ENCODE assay signal across 10 mouse cellular contexts in genomic region chr2:84037304-84037703, GRCm38 (mm10). TPM values are rescaled to one million over a fixed set of nuclear protein-coding genes. Genes with fewer than 3 reads are reported as not detected.
DNase-seq lines count a peak whose midpoint lies in the region; ATAC-seq and TF ChIP-seq lines count a peak whose summit lies in the region.
"Had no signal": no experiment of that assay in that cellular context is flagged by ENCODE, and none has a peak within 500 bp of the region (broad histone marks: within the 10 kb centered on the region; RNA-seq: fewer than 3 reads in every experiment).

No protein-coding gene starts in this region.

- 33% methylated on average over 4 of the region's 4 CpGs for whole genome bisulfite sequencing in forebrain, postnatal 0 days
- 30% methylated on average over 4 of the region's 4 CpGs for WGBS in forebrain, embryonic 16.5 days
- 23% methylated on average over 4 of the region's 4 CpGs for WGBS in limb, embryonic 14.5 days
- 28% methylated on average over 4 of the region's 4 CpGs for WGBS in limb, embryonic 10.5 days

- no peaks in the 10 kb centered on the region for H3K4me1 ChIP-seq in forebrain, postnatal 0 days (ENCODE audit: insufficient read depth)
- H3K4me1 ChIP-seq in forebrain, embryonic 16.5 days (replicated peaks; ENCODE audit: control insufficient read depth, insufficient read depth, low read length) = no peaks in the 10 kb centered on the region
- no peaks in the 10 kb centered on the region for H3K4me1 ChIP-seq in limb, embryonic 14.5 days (ENCODE audit: control insufficient read depth, insufficient read depth, low read length)
- no peaks in the 10 kb centered on the region for H3K4me1 ChIP-seq in limb, embryonic 10.5 days
- H3K4me1 ChIP-seq: liver, embryonic 15.5 days had no signal

- no peak for TF ChIP-seq POLR2A in limb, embryonic 14.5 days (IDR thresholded peaks at IDR 0.05; ENCODE audit: borderline replicate concordance, extremely low read depth, insufficient read depth, insufficient read length)

- H3K27ac ChIP-seq in forebrain, postnatal 0 days (ENCODE audit: low read depth, low read length) = no peak overlapping the region
- no peak overlapping the region for H3K27ac ChIP-seq in forebrain, embryonic 16.5 days (ENCODE audit: low read length)
- no peak overlapping the region for H3K27ac ChIP-seq in limb, embryonic 14.5 days (replicated peaks; ENCODE audit: low read depth, low read length)
- H3K27ac ChIP-seq in limb, embryonic 10.5 days = no peak overlapping the region
- H3K27ac ChIP-seq: liver, embryonic 15.5 days had no signal

- H3K9ac ChIP-seq in forebrain, postnatal 0 days = no peak overlapping the region
- H3K9ac ChIP-seq in forebrain, embryonic 16.5 days (replicated peaks; ENCODE audit: low read depth, low read length) = no peak overlapping the region
- H3K9ac ChIP-seq in limb, embryonic 14.5 days (ENCODE audit: low read depth, low read length, severe bottlenecking) = no peak overlapping the region
- H3K9ac ChIP-seq: liver, embryonic 15.5 days had no signal

- no peaks in the 10 kb centered on the region for H3K9me3 ChIP-seq in forebrain, postnatal 0 days (ENCODE audit: low read length)
- no peaks in the 10 kb centered on the region for H3K9me3 ChIP-seq in forebrain, embryonic 16.5 days (ENCODE audit: control insufficient read depth, low read length)
- no peaks in the 10 kb centered on the region for H3K9me3 ChIP-seq in limb, embryonic 14.5 days (ENCODE audit: control insufficient read depth, low read length)
- no peaks in the 10 kb centered on the region for H3K9me3 ChIP-seq in limb, embryonic 10.5 days (replicated peaks)
- H3K9me3 ChIP-seq: liver, embryonic 15.5 days had no signal

- no peaks in the 10 kb centered on the region for H3K36me3 ChIP-seq in forebrain, postnatal 0 days (ENCODE audit: insufficient read depth)
- no peaks in the 10 kb centered on the region for H3K36me3 ChIP-seq in forebrain, embryonic 16.5 days (ENCODE audit: control insufficient read depth, insufficient read depth)
- H3K36me3 ChIP-seq in limb, embryonic 14.5 days (ENCODE audit: control insufficient read depth, insufficient read depth, low read length) = no peaks in the 10 kb centered on the region
- no peaks in the 10 kb centered on the region for H3K36me3 ChIP-seq in limb, embryonic 10.5 days
- H3K36me3 ChIP-seq: liver, embryonic 15.5 days had no signal

- peak; percentile 62; the same call in 1 of the 2 replicates for ATAC-seq in forebrain, postnatal 0 days
- no peak for ATAC-seq in forebrain, embryonic 16.5 days
- ATAC-seq in limb, embryonic 14.5 days (ENCODE audit: low FRiP score, low read depth) = no peak
- ATAC-seq in megakaryocyte progenitor cell, adult 5-6 weeks (replicated peaks; ENCODE audit: poor library complexity) = peak; percentile 88

- peak; percentile 64 for TF ChIP-seq CTCF in forebrain, postnatal 0 days (IDR thresholded peaks at IDR 0.05; ENCODE audit: low read depth)

- H3K4me2 ChIP-seq in forebrain, postnatal 0 days (ENCODE audit: low read depth) = no peak overlapping the region
- no peak overlapping the region for H3K4me2 ChIP-seq in forebrain, embryonic 16.5 days (ENCODE audit: low read length)
- no peak overlapping the region for H3K4me2 ChIP-seq in limb, embryonic 14.5 days (replicated peaks; ENCODE audit: low read depth, low read length, severe bottlenecking)
- H3K4me2 ChIP-seq: liver, embryonic 15.5 days had no signal

- DNase-seq in forebrain, postnatal 0 days = peak; percentile 33
- DNase-seq in limb, embryonic 14.5 days (ENCODE audit: low spot score) = peak; percentile 61
- no peak for DNase-seq in limb, embryonic 10.5 days (ENCODE audit: low spot score)
- peak; percentile 62 for DNase-seq in embryo, embryonic 10 days (ENCODE audit: low spot score)
- DNase-seq in cerebellum, adult 9-10 months = no peak
- no peak for DNase-seq in ovary, postnatal 36 days (ENCODE audit: low spot score)

- no peak overlapping the region for H3K4me3 ChIP-seq in forebrain, postnatal 0 days (ENCODE audit: low read depth, low read length)
- H3K4me3 ChIP-seq in forebrain, embryonic 16.5 days (replicated peaks; ENCODE audit: low read length) = no peak overlapping the region
- no peak overlapping the region for H3K4me3 ChIP-seq in limb, embryonic 14.5 days (replicated peaks; ENCODE audit: low read length)
- no peak overlapping the region for H3K4me3 ChIP-seq in limb, embryonic 10.5 days
- H3K4me3 ChIP-seq: liver, embryonic 15.5 days had no signal

- no peaks in the 10 kb centered on the region for H3K27me3 ChIP-seq in forebrain, postnatal 0 days (ENCODE audit: insufficient read depth, low read length)
- H3K27me3 ChIP-seq in forebrain, embryonic 16.5 days (replicated peaks; ENCODE audit: control insufficient read depth, insufficient read depth, low read length) = no peaks in the 10 kb centered on the region
- no peaks in the 10 kb centered on the region for H3K27me3 ChIP-seq in limb, embryonic 14.5 days (ENCODE audit: control insufficient read depth, insufficient read depth, low read length)
- H3K27me3 ChIP-seq in limb, embryonic 10.5 days (ENCODE audit: low read depth, poor library complexity, severe bottlenecking) = no peaks in the 10 kb centered on the region
- H3K27me3 ChIP-seq: liver, embryonic 15.5 days had no signal

RNA-seq across cellular contexts. Expression of gene Gm13691, which starts 47.0 kb away (rescaled TPM):
- total RNA-seq in forebrain, postnatal 0 days (2014; rRNA removed) = not detected in 2 replicates
- not detected in 2 replicates for polyA plus RNA-seq in forebrain, postnatal 0 days (2015; fragmentation: Nextera tagmentation; extraction: Ambion mirVana)
- polyA plus RNA-seq in forebrain, embryonic 16.5 days (2015; fragmentation: Nextera tagmentation; extraction: Ambion mirVana) = not detected in 2 replicates
- 0.03 TPM in 1 of 2 replicates, not detected in the other for polyA plus RNA-seq in limb, embryonic 14.5 days (2012; rRNA removed)
- not detected in 2 replicates for polyA plus RNA-seq in limb, embryonic 14.5 days (2014; fragmentation: Nextera tagmentation; extraction: Ambion mirVana)
- polyA plus RNA-seq in limb, embryonic 10.5 days (2016; fragmentation: Nextera tagmentation; extraction: Ambion mirVana) = not detected in 2 replicates
- not detected in 2 replicates for total RNA-seq in megakaryocyte progenitor cell, adult 5-6 weeks (2015)
- total RNA-seq in megakaryocyte progenitor cell, adult 5-6 weeks (2017) = 0.04 TPM in 1 of 2 replicates, not detected in the other
- polyA plus RNA-seq: intestine, embryonic 14.5 days; liver, embryonic 15.5 days had no signal

RNA-seq across cellular contexts. Expression of gene Gm13697, which starts 52.8 kb away (rescaled TPM):
- total RNA-seq in forebrain, postnatal 0 days (2014; rRNA removed) = not detected in 2 replicates
- polyA plus RNA-seq in forebrain, postnatal 0 days (2015; fragmentation: Nextera tagmentation; extraction: Ambion mirVana) = not detected in 2 replicates
- not detected in 2 replicates for polyA plus RNA-seq in forebrain, embryonic 16.5 days (2015; fragmentation: Nextera tagmentation; extraction: Ambion mirVana)
- polyA plus RNA-seq in limb, embryonic 14.5 days (2012; rRNA removed) = 0.03 TPM in 1 of 2 replicates, not detected in the other
- not detected in 2 replicates for polyA plus RNA-seq in limb, embryonic 14.5 days (2014; fragmentation: Nextera tagmentation; extraction: Ambion mirVana)
- polyA plus RNA-seq in limb, embryonic 10.5 days (2016; fragmentation: Nextera tagmentation; extraction: Ambion mirVana) = not detected in 2 replicates
- not detected in 2 replicates for total RNA-seq in megakaryocyte progenitor cell, adult 5-6 weeks (2015)
- total RNA-seq in megakaryocyte progenitor cell, adult 5-6 weeks (2017) = 0.07 and 0.08 TPM in 2 replicates
- polyA plus RNA-seq: intestine, embryonic 14.5 days; liver, embryonic 15.5 days had no signal

RNA-seq across cellular contexts. Expression of gene Gm13694, which starts 58.6 kb away (rescaled TPM):
- total RNA-seq in forebrain, postnatal 0 days (2014; rRNA removed) = not detected in 2 replicates
- not detected in 2 replicates for polyA plus RNA-seq in forebrain, postnatal 0 days (2015; fragmentation: Nextera tagmentation; extraction: Ambion mirVana)
- not detected in 2 replicates for polyA plus RNA-seq in forebrain, embryonic 16.5 days (2015; fragmentation: Nextera tagmentation; extraction: Ambion mirVana)
- 0.03 TPM in 1 of 2 replicates, not detected in the other for polyA plus RNA-seq in limb, embryonic 14.5 days (2012; rRNA removed)
- polyA plus RNA-seq in limb, embryonic 14.5 days (2014; fragmentation: Nextera tagmentation; extraction: Ambion mirVana) = not detected in 2 replicates
- polyA plus RNA-seq in limb, embryonic 10.5 days (2016; fragmentation: Nextera tagmentation; extraction: Ambion mirVana) = not detected in 2 replicates
- total RNA-seq in megakaryocyte progenitor cell, adult 5-6 weeks (2015) = not detected in 2 replicates
- total RNA-seq in megakaryocyte progenitor cell, adult 5-6 weeks (2017) = 0.07 and 0.08 TPM in 2 replicates
- polyA plus RNA-seq: intestine, embryonic 14.5 days; liver, embryonic 15.5 days had no signal

Comparison
In these comparisons a context has a peak if more than half of its experiments do, and no peak if none do; other contexts are left out.
1. ATAC-seq: peak in forebrain, postnatal 0 days (single experiment) and megakaryocyte progenitor cell, adult 5-6 weeks (single experiment); none in forebrain, embryonic 16.5 days (single experiment) and limb, embryonic 14.5 days (single experiment).
2. DNase-seq: peak in forebrain, postnatal 0 days (single experiment), limb, embryonic 14.5 days (single experiment) and embryo, embryonic 10 days (single experiment); none in limb, embryonic 10.5 days (single experiment), cerebellum, adult 9-10 months (single experiment) and ovary, postnatal 36 days (single experiment).